Mouse (Mus musculus): ENCODE measurements around the gene Lamb2. TPM values are rescaled to one million over a fixed set of nuclear protein-coding genes. Genes with fewer than 3 reads are reported as not detected.
A peak's percentile ranks its signal among the peaks of the same experiment; 100 is the strongest.

Lamb2 gene
- polyA plus RNA-seq, 1 experiment from 2014 or later, result 54.8 TPM

DNA sequence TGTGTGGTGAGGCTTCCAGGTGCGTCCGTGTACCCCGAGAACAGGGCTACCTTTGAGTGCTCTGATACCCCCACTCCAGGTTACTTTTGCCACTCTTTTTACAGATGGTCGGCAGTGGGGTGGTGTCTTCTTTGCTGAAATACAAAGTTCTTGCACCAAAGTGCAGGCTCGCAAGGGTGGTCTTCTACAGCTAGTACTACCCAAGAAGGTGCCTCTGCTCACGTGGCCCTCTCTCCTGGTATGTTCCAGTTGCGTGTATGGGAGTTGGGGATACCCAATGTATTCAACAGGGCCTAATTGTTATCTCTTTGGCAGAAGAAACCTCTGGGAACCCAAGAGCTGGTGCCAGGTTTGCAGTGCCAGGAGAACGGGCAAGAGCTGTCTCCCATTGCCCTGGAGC lies 13.7 kb downstream of the Lamb2 start:
- 94% methylated on average over 8 of the region's 8 CpGs for WGBS
- Histone ChIP-seq H3K9ac (replicated peaks; ENCODE audit: low read depth) (no peak overlapping the region), H3K27me3 (replicated peaks; ENCODE audit: insufficient read depth, low read length) (no peaks in the 10 kb centered on the region), H3K4me3 (ENCODE audit: low read depth, low read length) (no peak overlapping the region), H3K4me1 (ENCODE audit: insufficient read depth, low read depth, low read length) (peaks cover 11% of the 10 kb centered on the region; the same call in 1 of the 2 replicates), H3K36me3 (ENCODE audit: insufficient read depth, low read length) (peaks cover 63% of the 10 kb centered on the region), H3K4me2 (replicated peaks; ENCODE audit: low read depth, low read length) (no peak overlapping the region), H3K9me3 (ENCODE audit: low read length) (no peaks in the 10 kb centered on the region), H3K27ac (ENCODE audit: low read length) (no peak overlapping the region)
- DNase-seq (ENCODE audit: low spot score) (no peak), ATAC-seq (no peak)
- TF ChIP-seq EP300 (IDR thresholded peaks at IDR 0.05) (no peak), CTCF (IDR thresholded peaks at IDR 0.05) (no peak)

DNA sequence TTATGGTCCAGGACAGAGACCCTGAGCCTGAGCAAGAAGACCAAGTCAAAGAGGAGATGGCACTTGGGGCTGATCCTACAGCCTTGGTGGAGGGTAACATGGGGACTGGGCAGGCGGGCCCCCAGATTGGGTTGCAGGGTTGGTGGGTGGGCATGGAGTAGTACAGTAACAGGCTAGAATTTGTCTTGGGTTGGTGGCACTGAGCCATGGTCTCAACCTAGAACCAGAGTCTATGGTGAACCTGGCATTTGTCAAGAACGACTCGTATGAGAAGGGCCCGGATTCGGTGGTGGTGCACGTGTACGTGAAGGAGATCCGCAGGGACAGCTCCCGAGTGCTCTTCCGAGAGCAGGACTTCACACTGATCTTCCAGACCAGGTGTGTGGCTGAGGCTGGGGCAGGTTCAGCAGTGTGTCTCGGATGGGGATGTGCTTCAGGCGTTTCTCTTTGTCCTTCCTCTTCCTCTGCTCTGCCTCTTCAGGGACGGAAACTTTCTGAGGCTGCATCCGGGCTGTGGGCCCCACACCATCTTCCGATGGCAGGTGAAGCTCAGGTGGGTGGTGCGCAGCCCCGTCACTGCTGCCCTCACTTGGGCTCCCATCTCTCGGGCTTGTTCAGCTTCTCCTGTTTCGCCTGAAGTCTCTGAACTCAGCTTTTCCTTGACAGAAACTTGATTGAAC lies 14.8 kb downstream of the Lamb2 start:
- peaks cover 63% of the 10 kb centered on the region for H3K36me3 ChIP-seq (ENCODE audit: insufficient read depth, low read length)
- 91% methylated on average over 19 of the region's 19 CpGs for WGBS
- no peak overlapping the region for H3K4me3 ChIP-seq (ENCODE audit: low read depth, low read length)
- no peak overlapping the region for H3K27ac ChIP-seq (ENCODE audit: low read length)
- no peak for TF ChIP-seq EP300 (IDR thresholded peaks at IDR 0.05)
- no peak for TF ChIP-seq CTCF (IDR thresholded peaks at IDR 0.05)
- H3K9ac ChIP-seq (replicated peaks; ENCODE audit: low read depth), result no peak overlapping the region
- no peak overlapping the region for H3K4me2 ChIP-seq (replicated peaks; ENCODE audit: low read depth, low read length)
- H3K27me3 ChIP-seq (replicated peaks; ENCODE audit: insufficient read depth, low read length), result no peaks in the 10 kb centered on the region
- no peaks in the 10 kb centered on the region for H3K9me3 ChIP-seq (ENCODE audit: low read length)
- ATAC-seq (no peak), DNase-seq (ENCODE audit: low spot score) (no peak)
- H3K4me1 ChIP-seq (ENCODE audit: insufficient read depth, low read depth, low read length), result peaks cover 11% of the 10 kb centered on the region; the same call in 1 of the 2 replicates

- Histone ChIP-seq H3K27me3 (replicated peaks; ENCODE audit: insufficient read depth, low read length) (no peaks in the 10 kb centered on the region), H3K4me3 (ENCODE audit: low read depth, low read length) (no peak overlapping the region), H3K9me3 (ENCODE audit: low read length) (no peaks in the 10 kb centered on the region), H3K9ac (replicated peaks; ENCODE audit: low read depth) (no peak overlapping the region), H3K36me3 (ENCODE audit: insufficient read depth, low read length) (peaks cover 65% of the 10 kb centered on the region), H3K27ac (ENCODE audit: low read length) (no peak overlapping the region), H3K4me2 (replicated peaks; ENCODE audit: low read depth, low read length) (no peak overlapping the region), H3K4me1 (ENCODE audit: insufficient read depth, low read depth, low read length) (peaks cover 11% of the 10 kb centered on the region; the same call in 1 of the 2 replicates)
- 83% methylated on average over 10 of the region's 10 CpGs for WGBS
- TF ChIP-seq CTCF (IDR thresholded peaks at IDR 0.05) (no peak), EP300 (IDR thresholded peaks at IDR 0.05) (no peak)
- DNase-seq (ENCODE audit: low spot score) (no peak), ATAC-seq (no peak)
Measured at GRCm38 (mm10) chr9:108494905-108495304, 15.4 kb downstream of the Lamb2 start.

GRCm38 (mm10) chr9:108499231-108499630 lies 19.7 kb downstream of the Lamb2 start:
- no peak for ATAC-seq
- Histone ChIP-seq H3K27me3 (replicated peaks; ENCODE audit: insufficient read depth, low read length) (no peaks in the 10 kb centered on the region), H3K4me1 (ENCODE audit: insufficient read depth, low read depth, low read length) (no peaks in the 10 kb centered on the region), H3K27ac (ENCODE audit: low read length) (no peak overlapping the region), H3K4me3 (ENCODE audit: low read depth, low read length) (no peak overlapping the region), H3K9ac (replicated peaks; ENCODE audit: low read depth) (no peak overlapping the region), H3K9me3 (ENCODE audit: low read length) (no peaks in the 10 kb centered on the region), H3K4me2 (replicated peaks; ENCODE audit: low read depth, low read length) (no peak overlapping the region), H3K36me3 (ENCODE audit: insufficient read depth, low read length) (peaks cover 69% of the 10 kb centered on the region)
- DNase-seq (ENCODE audit: low spot score), result no peak
- no peak for TF ChIP-seq CTCF (IDR thresholded peaks at IDR 0.05)
- no peak for TF ChIP-seq EP300 (IDR thresholded peaks at IDR 0.05)
- 89% methylated on average over 7 of the region's 7 CpGs for WGBS

DNA sequence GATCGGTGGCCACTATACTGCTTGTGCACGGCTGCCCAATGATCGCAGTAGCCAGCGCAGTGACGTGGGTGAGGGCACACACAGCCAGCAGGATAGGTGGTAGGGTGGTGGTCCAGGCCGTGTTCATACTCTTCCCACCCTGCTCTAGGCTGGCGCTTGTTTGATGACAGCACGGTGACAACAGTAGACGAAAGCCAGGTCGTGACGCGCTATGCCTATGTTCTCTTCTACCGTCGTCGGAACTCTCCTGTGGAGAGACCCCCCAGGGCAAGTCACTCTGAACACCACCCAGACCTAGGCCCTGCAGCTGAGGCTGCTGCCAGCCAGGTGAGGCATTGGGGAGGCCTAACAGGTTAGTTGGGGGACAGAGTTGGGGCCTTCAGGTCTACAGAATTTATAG lies 20.4 kb downstream of the Lamb2 start:
- ATAC-seq (no peak), DNase-seq (ENCODE audit: low spot score) (no peak)
- Histone ChIP-seq H3K27me3 (replicated peaks; ENCODE audit: insufficient read depth, low read length) (no peaks in the 10 kb centered on the region), H3K36me3 (ENCODE audit: insufficient read depth, low read length) (peaks cover 62% of the 10 kb centered on the region), H3K27ac (ENCODE audit: low read length) (no peak overlapping the region), H3K4me1 (ENCODE audit: insufficient read depth, low read depth, low read length) (no peaks in the 10 kb centered on the region), H3K4me2 (replicated peaks; ENCODE audit: low read depth, low read length) (no peak overlapping the region), H3K9ac (replicated peaks; ENCODE audit: low read depth) (no peak overlapping the region), H3K4me3 (ENCODE audit: low read depth, low read length) (no peak overlapping the region), H3K9me3 (ENCODE audit: low read length) (no peaks in the 10 kb centered on the region)
- WGBS, result 95% methylated on average over 15 of the region's 15 CpGs
- TF ChIP-seq EP300 (IDR thresholded peaks at IDR 0.05) (no peak), CTCF (IDR thresholded peaks at IDR 0.05) (no peak)

GRCm38 (mm10) chr9:108506901-108507300 lies 27.4 kb downstream of the Lamb2 start:
- Histone ChIP-seq H3K27ac (ENCODE audit: low read length) (peak overlapping the region; percentile 93; the same call in 1 of the 2 replicates), H3K9ac (replicated peaks; ENCODE audit: low read depth) (no peak overlapping the region), H3K4me2 (replicated peaks; ENCODE audit: low read depth, low read length) (peak overlapping the region; percentile 77; the same call in 1 of the 2 replicates), H3K4me3 (ENCODE audit: low read depth, low read length) (peak overlapping the region; percentile 58; the same call in 1 of the 2 replicates), H3K4me1 (ENCODE audit: insufficient read depth, low read depth, low read length) (peaks cover 7% of the 10 kb centered on the region; the same call in 1 of the 2 replicates), H3K27me3 (replicated peaks; ENCODE audit: insufficient read depth, low read length) (no peaks in the 10 kb centered on the region), H3K36me3 (ENCODE audit: insufficient read depth, low read length) (peaks cover 1% of the 10 kb centered on the region; the same call in 1 of the 2 replicates), H3K9me3 (ENCODE audit: low read length) (no peaks in the 10 kb centered on the region)
- no peak for ATAC-seq
- 85% methylated on average over 7 of the region's 7 CpGs for WGBS
- DNase-seq (ENCODE audit: low spot score), result no peak
- no peak for TF ChIP-seq CTCF (IDR thresholded peaks at IDR 0.05)
- TF ChIP-seq EP300 (IDR thresholded peaks at IDR 0.05), result no peak
